Mouse (Mus musculus) liver, embryonic 14.5 days (tissue): ENCODE measurements around the gene Dlgap3.

ENCODE experiments used
- CTCF ChIP-seq: IDR thresholded peaks from 2 replicates; pipeline ENCODE4 v1.5.1; 2016; ENCODE audit warnings: antibody characterized with exemption, low read depth, control low read depth
- EP300 ChIP-seq: IDR thresholded peaks from 2 replicates; pipeline ENCODE4 v1.6.1; 2016; ENCODE audit warnings: antibody characterized with exemption, low read depth

DNA sequence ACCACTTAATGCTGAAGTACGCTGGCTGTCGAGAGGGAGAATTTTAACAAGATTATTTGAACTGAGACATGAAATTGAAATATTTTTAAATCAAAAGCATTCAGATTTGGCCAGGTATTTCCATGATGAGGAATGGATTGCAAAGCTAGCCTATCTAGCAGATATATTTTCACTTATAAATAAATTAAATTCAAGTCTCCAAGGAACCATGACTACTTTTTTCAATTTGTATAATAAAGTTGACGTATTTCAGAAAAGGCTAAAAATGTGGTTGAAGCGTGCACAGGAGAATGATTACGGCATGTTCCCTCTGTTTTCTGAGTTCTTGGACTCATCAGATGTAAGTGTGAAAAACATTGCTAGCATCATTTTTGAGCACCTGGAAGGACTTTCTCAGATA is 45.6 kb upstream of the Dlgap3 start, which contains the start of gene Tmem35b:
- TF ChIP-seq EP300, result no peak
- no peak for TF ChIP-seq CTCF
